Mouse (Mus musculus) lung, postnatal 10 days (tissue): Measurements from ENCODE around the gene Gpr179.
A peak's percentile ranks its signal among the peaks of the same experiment; 100 is the strongest.
"Not testable (repeated sequence)": the region's sequence is repeated elsewhere in the genome, so short reads cannot be mapped to it uniquely, and the experiment has no call there.

Experiments used
- DNase-seq: peaks from one replicate; pipeline ENCODE4 v3.0.0; 2021

Gene Gpr179

DNA sequence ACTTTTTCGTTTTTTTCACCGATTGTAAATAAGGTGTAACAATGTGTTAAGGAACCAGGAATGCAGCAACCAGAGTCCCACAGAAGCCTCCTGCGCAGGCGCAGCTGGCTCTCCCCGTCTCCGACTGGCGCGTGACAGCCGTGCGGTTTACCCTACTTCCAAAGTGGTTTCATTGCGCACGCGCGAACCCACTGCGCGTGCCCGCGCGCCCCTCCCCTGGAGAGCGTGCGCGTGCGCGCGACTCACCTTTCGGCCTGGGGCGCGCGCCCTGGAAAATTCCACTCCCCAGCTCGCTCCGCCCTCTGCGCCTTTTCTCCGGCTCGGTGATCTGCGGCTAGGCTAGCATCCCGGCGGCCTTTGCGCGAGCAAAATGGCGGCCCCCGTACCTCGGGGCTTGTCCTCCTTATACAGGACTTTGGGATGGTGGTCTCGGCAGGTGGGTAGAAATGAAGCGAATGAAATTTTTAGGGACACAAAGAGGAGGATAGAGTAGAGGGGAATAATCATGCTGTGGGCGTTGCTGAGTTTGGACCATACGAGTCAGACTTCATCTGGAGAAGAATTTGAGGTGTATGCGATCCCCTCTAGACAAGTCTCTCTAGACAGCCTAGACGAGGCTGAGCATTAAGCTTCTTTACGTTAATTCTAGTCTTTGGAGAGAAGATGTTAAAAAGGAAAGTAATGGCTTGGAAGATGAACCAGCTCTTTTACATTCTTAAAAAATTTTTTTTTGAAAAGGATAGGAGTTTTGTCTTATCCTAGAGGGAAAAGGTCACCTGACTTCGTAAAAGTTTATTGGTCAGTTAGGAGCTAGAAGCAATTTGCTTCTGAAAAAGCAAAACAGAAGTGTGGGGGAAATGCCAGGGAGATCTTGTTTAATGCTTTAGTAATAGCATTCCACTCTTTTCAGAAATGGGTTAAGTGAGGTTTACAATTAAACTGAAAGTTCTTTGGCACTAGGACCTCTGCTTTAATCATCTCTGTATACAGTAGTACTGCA lies 36.1 kb downstream of the Gpr179 start, which contains the start of gene Mrpl45:
TSS of gene Mrpl45 (plus strand) at position 213 of the 1,000 bp plus-strand sequence.
- DNase-seq = peak; percentile 98

DNA sequence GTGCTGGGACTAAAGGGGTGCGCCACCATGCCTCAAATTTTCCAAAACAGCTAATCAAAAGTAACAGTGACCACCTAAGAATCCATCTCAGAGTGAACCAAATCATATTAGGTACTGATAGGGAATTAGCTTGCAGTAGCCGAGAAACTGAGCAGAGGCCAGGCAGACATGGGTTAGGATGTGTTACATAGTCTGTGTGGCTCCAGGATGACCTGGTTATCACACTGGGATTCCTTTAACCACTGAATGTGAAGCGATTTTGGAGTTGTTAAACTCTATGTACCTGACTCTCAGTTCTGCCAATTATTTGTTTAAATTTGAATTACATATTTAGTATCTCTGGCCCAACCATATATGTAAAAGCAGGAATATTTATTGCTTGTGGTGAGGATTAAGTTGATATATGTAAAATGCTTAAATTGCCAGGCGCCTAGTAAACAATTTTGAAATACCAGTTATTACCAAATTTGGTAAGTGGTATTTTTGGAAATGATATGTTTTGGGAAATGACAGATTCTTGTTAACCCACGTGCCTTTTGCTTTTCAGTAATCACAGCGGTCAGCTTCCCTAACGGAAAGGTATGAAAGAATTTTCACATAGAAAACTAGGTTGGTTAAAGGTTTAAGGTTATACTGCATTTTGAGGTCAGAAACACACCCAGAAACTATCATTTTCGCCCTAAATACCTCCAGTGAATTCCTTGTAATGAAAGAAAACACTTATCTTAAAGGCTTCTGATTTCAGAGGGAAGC lies 37.0 kb downstream of the Gpr179 start:
- no peak for DNase-seq

DNA sequence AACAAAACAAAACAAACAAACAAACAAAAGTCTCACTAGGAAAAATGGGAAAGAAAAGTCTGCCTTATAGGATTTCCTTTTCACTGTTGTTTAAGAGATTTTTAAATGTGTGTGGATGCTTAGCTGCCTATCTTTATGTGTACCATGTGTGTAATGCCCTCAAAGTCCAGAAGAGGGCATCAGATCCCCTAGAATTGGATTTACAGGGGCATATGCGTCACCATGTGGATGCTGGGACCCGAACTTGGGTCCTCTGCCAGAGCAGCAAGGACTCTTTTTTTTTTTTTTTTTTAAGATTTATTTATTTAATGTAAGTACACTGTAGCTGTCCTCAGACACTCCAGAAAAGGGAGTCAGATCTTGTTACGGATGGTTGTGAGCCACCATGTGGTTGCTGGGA lies 37.8 kb downstream of the Gpr179 start:
- peak; percentile 33 for DNase-seq

DNA sequence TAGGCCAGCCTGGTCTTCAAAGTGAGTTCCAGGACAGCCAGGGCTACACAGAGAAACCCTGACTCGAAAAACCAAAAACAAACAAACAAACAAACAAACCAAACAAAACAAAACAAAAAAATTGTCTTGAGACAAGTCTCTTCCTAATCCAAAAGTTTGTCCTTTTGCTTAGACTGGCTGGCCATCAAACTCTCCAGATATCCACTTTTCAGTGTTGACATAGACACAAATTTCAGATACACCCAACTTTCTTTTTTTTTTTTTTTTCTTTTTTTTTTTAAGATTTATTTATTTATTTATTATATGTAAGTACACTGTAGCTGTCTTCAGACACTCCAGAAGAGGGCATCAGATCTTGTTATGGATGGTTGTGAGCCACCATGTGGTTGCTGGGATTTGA lies 39.0 kb downstream of the Gpr179 start:
- DNase-seq = not testable (repeated sequence)

DNA sequence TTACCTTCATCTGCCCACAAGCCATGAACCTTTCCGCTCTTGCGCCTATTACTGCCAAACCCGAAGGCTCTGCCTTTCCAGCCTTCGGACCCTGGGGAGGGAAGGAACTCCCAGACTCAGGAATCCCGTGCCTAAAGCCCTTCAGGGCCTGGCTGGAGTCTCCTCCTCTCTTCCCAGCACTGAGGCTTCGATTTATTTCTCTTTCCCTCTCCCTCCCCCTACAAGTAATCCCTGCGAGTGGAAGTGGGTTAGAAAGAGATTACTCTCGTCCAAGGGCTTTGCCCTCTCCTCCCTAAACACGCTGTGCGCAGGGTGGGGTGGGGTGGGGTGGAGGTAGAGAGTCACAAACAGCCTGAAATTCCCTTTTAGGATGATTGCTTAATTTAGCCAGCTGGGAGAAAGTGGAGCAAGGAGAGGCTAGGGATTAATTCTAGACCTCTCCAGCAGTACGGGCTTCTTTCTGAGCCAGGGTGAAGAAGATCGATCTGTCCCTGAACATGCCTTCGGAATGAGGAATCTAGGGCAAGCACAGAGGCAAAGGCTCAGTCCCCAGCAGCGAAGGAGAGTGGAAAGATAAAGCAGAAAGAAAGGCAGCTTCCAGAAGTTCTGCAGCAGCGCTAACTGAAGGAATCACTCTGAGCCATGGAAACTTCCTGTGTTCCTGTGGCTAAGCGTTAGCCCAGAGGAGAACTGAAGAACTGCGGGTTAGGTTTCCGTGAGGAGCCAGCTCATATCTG lies 40.8 kb downstream of the Gpr179 start:
- DNase-seq = peak; percentile 58

DNA sequence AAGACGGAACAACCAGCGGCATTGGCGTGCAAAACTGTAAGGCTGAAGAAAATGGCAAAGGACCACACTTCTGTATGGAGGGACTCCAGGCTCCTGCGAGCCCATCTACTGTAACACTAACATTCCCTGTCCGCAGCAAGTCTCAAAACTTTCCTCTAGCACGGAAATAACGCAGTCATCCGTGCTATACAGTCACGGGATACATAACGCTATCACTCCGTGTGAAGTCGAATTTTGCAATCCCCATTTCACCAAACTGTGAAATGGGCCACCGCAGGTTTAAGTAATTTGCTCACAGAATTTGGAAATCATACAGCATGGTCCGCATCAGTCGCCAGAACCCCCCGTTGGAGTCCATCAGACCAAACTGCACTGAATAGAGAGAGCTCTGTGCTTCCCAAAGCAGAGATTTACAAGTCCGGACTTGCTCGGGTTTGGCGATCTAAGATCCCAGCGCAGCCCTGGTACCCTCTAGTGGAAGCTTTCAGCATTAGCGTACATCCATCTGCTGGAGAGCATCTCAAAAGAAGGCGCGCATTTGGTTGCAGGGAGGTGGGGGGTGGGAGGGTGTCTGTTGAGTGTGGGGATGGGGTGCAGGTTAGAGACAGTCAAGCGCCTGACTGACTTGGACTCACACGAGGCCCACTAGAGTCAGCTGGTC lies 41.8 kb downstream of the Gpr179 start:
- DNase-seq = peak; percentile 88

DNA sequence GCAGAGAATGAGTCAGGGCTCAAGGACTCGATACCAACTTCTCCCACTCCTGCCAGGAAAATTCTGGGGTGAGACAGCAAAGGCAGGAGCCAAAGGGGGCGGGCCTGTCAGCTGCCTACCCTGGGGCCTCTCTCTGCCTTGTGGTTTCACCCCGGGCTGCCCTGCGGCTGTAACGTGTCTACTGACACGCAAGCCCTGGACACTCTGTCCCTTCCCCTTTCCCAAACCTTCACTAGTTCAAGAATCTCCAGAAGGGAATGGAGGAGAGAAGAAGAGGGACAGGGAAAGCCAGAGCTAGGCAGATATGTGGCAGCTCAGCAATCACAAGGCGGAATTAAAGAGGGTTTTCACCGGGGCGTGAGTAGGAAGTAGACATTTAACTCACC lies 42.4 kb downstream of the Gpr179 start:
- DNase-seq = peak; percentile 90

DNA sequence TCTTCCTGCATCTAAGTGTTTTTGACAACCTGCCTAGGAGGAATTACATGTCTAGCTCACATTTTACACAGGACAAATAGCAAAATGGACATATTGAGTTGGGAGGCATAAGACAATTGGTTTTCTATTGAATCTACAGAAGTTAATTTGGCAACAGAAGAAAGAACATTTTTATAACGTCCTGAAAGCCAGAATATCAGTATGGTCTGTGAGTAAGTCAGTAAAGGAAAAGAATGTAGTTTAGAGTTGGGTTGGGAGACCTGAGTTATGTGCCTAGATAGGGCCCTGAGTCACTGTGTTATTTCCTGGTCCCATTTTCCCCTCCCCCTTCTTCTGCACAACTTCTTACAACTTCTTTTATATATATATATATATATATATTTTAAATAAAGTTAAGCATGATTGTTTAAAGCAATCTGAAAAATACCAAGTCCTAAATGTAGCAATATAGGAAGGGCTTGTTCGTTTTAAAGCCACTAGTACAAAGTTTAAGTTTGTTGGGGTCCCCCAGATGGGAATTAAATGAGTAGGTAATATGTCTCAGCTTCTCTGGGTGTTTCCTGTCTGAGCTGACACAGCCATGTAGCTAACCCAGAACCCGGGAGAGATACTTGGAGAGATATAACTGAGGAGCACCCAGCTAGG lies 42.9 kb downstream of the Gpr179 start:
- no peak for DNase-seq

DNA sequence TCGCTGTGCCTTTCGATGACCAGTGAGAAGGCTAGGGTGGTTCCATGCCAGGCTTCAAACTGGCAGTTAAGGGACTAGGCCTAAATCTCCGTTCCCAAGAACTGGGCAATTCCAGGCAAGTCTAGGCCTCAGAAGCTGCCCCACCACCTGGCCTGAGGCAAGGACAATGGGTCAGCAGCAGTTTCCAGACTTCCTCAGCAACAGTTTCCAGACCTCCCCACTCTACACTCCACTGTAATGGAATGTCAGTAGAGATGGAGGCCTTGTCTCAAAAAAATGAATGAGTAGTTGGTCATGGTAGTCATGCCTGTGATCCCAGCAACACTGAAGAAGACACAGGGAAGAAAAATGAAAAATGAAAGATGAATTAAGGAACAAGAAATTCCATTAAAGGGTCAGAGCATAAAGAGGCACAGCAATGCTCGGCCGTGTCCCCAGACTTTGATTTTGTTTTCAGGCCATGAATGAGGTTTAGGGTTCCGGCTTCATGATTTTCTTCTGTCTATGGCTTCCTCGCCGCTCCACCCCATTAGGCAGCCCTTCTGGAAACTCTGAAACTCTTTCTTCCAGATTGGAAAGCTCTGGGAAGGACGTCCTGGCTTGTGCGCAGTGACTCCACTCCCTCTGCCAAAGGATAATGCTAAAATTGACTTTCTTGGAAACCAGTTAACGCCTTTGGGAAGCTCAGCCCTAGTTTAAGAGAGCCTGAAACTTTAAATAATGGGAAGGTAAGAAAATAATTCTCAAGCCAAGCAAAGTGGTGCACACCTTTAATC lies 44.4 kb downstream of the Gpr179 start:
- no peak for DNase-seq

DNA sequence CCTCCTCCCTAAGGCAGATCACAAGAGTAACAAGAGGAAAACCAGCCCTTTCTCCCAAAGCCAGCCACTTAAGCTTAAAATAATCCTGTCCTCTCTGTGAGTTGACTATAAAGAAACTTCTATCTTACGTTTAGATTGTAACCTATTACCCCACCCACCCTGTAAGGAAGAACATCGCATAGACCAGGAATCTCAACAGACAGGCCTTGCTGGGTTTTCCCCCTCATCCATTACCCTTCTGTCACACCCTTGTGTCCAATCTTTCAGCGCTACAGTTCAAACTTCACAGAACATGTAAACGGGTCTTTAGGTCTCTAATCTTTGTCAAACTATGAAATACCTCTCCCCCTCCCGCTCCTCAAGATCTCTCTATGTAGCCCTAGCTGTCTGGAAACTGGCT lies 47.2 kb downstream of the Gpr179 start:
- DNase-seq = no peak

DNA sequence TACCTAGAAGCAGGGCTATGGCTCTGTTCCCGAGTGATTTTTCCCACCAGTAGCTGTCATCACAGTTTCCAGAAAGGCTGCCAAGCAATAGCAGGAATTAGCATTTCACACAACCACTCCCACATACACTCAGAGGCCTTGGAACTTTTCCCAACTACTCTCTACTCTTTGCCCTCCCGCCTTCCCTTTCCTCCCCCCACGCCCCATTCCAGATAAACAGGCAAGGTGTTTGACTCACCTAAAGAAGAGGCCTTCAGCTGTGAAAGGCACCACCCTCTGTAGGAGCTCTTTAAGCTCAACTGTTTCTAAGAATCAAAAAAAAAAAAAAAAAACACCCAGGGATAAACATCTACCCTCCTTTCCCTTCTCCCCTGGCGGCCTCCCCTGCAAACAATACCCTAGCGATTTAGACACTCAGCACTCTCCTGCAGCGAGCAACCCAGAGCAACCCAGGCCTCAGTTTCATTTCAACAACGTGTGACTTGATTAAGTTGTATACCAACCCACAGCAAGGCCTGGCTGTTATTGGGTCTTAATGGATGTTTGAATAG lies 49.6 kb downstream of the Gpr179 start:
- DNase-seq = peak; percentile 89

DNA sequence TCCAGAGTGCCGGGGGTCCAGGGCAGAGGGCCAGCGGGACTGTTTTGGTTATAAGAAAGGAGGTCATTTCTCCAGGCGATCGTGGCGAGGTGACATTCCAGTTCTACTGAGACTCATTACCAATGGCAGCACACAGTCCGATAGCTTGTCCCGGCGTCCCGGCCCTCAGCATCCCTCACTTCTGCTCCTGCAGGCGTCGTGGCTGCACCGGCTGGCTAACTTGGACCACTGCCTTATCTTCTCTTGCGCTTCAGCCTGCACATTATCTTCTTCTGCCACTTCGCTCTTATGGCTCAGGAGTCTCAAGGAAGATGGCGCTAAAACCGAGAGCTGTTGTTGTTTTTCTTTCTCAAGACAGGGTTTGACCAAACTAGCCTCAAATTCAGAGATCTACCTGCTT lies 50.5 kb downstream of the Gpr179 start:
- no peak for DNase-seq

DNA sequence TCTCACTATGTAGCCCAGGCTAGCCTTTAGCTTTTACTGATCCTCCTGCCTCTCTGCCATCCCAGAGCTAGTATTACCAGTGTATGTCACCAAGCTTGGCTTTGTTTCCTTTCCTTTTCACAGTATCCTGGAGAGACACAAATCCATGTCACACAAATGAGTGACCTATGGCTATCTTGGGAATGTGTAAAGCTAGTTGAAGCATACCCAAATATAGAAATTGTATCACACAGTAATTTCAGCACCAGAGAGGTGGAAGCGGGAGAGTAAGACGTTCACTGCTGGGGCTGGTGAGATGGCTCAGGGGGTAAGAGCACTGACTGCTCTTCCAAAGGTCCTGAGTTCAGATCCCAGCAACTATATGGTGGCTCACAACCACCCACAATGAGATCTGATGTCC lies 51.9 kb downstream of the Gpr179 start:
- DNase-seq = no peak

DNA sequence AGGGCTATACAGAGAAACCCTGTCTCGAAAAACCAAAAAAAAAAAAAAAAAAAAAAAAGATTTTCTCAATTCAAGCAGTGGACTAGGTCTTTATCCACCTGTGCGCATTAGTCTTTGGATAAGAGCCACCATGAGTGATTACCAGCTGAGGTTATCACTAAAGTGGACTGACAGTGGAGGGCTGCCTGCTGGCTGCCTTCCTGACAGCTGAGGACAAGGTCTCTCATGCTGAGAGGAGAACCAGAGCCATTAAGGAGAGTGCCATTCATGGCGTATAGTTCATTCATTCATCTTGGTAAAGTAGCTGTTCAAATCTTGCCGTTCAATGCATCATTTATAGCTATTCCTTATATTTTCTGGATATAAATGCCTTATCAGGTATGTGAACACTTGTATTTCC lies 55.3 kb downstream of the Gpr179 start:
- no peak for DNase-seq

DNA sequence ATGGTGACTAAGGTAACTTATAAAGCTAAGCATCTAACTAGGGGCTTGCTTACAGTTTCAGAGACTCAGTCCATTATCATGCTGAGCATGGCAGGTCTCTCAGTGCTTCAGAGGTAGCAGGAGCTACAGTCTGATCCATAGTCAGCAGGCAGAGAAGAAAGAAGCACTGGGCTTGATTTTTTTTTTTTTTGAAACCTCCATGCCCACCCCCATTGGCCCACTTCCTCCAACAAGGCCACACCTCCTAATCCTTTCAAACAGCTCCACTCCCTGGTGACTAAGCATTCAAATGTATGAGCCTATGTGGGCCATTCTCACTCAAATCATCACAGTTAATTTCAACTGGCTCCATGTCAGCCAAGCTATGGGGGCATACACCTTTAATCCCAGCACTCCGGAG lies 59.1 kb downstream of the Gpr179 start:
- no peak for DNase-seq

DNA sequence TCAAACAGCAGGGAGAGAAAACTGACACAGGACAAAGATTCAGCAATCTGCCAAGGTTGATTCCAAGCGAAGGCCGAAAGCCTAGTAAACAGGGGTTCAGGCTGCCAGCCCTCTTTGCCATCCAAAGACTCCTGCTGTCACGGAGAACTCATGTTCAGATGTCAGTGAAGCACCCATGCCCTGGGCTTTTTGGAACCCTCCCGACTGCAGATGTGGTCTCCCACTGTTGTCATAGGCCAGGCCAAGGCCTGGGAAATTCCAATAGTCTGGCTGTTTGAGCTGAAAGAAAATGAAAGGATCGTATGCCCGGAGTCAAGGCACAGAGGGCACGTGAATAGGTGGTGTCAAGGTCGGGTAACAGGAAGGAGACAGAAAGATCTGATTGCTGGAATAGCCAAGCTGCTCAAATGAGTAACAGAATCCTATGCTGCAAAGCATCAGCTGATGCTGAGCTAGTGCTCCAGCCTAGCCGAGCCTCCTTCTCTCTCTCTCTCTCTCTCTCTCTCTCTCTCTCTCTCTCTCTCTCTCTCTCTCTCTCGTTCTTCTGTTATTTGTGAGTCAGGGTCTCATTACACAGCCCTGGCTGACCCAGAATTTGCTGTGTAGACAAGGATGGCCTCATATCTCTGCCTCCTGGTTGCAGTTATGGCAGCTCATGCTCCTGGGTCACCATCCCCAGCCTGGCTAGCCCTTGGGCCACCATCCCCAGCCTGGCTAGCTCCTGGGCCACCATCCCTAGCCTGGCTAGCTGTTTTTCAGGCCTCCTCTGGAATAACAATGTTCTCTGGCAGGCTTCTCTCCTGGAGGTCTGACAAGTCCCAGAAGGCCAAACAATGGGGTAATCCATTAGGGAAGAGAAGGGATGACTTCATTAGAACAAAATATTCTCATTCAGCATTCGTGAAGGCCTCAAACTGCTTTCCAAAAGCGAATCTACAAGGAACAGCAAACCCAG lies 62.3 kb downstream of the Gpr179 start:
- DNase-seq = peak; percentile 51

DNA sequence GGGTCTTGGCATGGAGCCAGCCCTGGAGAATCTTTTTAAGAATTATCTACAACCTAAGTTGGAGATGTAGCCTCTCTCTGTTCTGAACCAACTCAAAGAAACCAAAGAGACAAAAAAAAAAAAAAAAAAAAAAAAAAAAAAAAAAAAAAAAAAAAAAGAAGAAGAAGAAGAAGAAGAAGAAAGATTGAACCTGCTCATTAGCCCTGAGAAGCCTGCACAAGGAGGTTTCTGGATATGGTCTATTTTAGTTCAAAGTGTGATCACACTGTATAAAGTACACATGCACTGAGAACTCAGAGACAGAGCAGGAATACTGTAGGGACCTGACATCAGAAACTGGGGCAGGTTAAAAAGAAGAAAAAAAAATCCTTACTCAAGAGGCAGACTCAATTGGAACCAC lies 64.2 kb downstream of the Gpr179 start:
- DNase-seq = no peak

DNA sequence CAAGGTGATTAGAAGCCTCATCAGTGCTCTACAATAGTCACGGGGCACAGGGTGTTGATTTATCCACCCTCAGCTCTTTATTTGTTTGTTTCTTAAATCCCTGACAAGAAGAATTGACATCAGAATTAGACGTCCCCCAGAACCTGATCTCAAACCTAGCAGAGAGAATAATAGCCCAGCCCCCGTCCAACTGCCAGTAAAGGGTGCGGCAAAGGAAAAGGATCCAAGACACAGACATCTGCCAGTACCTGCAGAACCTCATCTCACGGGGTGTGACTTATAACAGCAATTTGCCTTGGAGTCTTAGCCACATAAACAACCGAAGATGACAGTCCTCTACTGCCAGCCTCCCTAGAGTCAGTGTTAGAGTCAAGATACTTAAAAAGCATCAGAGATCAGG lies 64.9 kb downstream of the Gpr179 start:
- no peak for DNase-seq

DNA sequence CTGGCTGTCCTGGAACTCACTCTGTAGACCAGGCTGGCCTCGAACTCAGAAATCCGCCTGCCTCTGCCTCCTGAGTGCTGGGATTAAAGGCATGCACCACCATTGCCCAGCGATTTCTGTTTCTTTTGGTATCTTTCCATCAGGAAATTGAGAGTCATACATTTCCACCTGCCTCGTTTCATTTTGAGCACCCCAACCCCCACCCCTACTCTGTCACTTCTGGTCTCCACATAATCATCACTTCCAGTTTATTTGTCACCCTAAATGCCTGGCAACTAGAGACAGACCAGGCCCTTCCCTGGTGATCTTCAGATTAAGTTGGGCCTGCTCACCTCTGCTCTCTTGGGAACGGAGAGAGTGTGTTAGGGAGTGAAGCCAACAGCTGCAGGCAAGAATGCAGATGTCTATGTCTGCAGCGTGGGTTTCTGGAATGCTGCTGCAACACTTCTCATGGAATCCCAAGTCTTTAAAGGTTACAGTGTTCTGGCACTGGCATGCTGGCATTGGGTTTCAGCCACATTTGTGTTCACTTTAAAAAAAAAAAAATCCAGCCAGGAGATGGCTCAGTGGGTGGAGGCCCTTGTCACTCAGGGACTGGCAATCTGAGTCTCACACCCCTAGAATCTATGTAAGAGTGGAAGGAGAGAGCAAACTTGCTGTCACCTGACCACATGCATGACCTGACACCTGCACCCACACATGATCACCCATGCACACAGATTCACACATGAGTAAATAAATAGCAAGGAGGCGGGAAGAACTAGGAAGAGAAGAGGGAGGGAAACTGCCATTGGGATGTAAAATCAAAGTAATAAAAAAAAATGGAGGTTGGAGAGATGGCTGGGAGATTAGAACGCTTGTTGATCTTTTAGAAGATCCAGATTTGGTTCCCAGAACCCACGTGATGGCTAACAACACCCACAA lies 65.8 kb downstream of the Gpr179 start:
- no peak for DNase-seq
